Mouse (Mus musculus) hindbrain, postnatal 0 days (tissue): ENCODE measurements at regions not wholly inside any gene's neighbourhood (a gene's known extent, or its start where the extent isn't known, plus 50 kb on each side); places are given as distances from the start of the nearest gene placed in this dataset.
A peak's percentile ranks its signal among the peaks of the same experiment; 100 is the strongest.

Source experiments
- ATAC-seq: fragments of 200-750 bp; cut with Nextera tagmentation; 2 replicates; pipeline ENCODE4 v1.8.0; 2017; ENCODE audit warnings: mild to moderate bottlenecking, moderate TSS enrichment, moderate library complexity
- DNase-seq: peaks from one replicate; pipeline ENCODE4 v3.0.0-alpha.2; 2015; ENCODE audit warnings: low spot score
- H3K27ac ChIP-seq: fragments of 300-500 bp; sonication (generic); 2 replicates; pipeline ENCODE4 v1.5.1; 2014; ENCODE audit warnings: mild to moderate bottlenecking
- H3K27me3 ChIP-seq: fragments of 300-500 bp; sonication (generic); 2 replicates; pipeline ENCODE4 v1.6.1; 2014; ENCODE audit warnings: low read length, mixed read lengths; ENCODE audit not compliant: insufficient read depth
- H3K36me3 ChIP-seq: fragments of 300-500 bp; sonication (generic); 2 replicates; pipeline ENCODE4 v1.6.1; 2014; ENCODE audit warnings: low read length, mixed read lengths; ENCODE audit not compliant: insufficient read depth
- H3K4me1 ChIP-seq: fragments of 300-500 bp; sonication (generic); 2 replicates; pipeline ENCODE4 v1.6.1; 2014; ENCODE audit warnings: antibody characterized with exemption, low read length, mixed read lengths; ENCODE audit not compliant: insufficient read depth
- H3K4me2 ChIP-seq: fragments of 300-500 bp; sonication (generic); 2 replicates; pipeline ENCODE4 v1.6.1; 2014; ENCODE audit warnings: low read depth, mild to moderate bottlenecking, low read length, moderate library complexity, mixed read lengths
- H3K4me3 ChIP-seq: fragments of 300-500 bp; sonication (generic); 2 replicates; pipeline ENCODE4 v1.5.1; 2014; ENCODE audit warnings: low read length
- H3K9ac ChIP-seq: fragments of 300-500 bp; sonication (generic); replicated peaks from 2 replicates; pipeline ENCODE4 v1.6.1; 2014; ENCODE audit warnings: mild to moderate bottlenecking, low read length, moderate library complexity, mixed read lengths
- H3K9me3 ChIP-seq: fragments of 300-500 bp; sonication (generic); 2 replicates; pipeline ENCODE4 v1.6.1; 2016; ENCODE audit warnings: low read length, mixed read lengths
- CTCF ChIP-seq: IDR thresholded peaks from 2 replicates; pipeline ENCODE4 v1.5.1; 2016; ENCODE audit warnings: antibody characterized with exemption, control low read depth, low read depth
- WGBS: fragments of 180-500 bp; shearing (Covaris S2); extraction: QIAGEN DNeasy Blood & Tissue Kit; methylation state at CpG from one replicate; pipeline ENCODE4 v1.1.7; 2014; 5-methylcytosine and 5-hydroxymethylcytosine counted together

GRCm38 (mm10) chr10:99383028-99383427 is 120.0 kb downstream of the Dusp6 start:
- no peaks in the 10 kb centered on the region for H3K4me1 ChIP-seq
- H3K4me3 ChIP-seq: no peak overlapping the region
- H3K27me3 ChIP-seq: no peaks in the 10 kb centered on the region
- H3K36me3 ChIP-seq: no peaks in the 10 kb centered on the region
- no peak for TF ChIP-seq CTCF
- H3K9ac ChIP-seq: no peak overlapping the region
- WGBS: 41% methylated on average over 4 of the region's 4 CpGs
- no peaks in the 10 kb centered on the region for H3K9me3 ChIP-seq
- no peak overlapping the region for H3K27ac ChIP-seq
- ATAC-seq (peak; percentile 71), DNase-seq (peak; percentile 51)
- no peak overlapping the region for H3K4me2 ChIP-seq

GRCm38 (mm10) chr10:99384366-99384765 is 121.3 kb downstream of the Dusp6 start:
- WGBS: 83% methylated on average over 6 of the region's 6 CpGs
- ATAC-seq: no peak

DNA sequence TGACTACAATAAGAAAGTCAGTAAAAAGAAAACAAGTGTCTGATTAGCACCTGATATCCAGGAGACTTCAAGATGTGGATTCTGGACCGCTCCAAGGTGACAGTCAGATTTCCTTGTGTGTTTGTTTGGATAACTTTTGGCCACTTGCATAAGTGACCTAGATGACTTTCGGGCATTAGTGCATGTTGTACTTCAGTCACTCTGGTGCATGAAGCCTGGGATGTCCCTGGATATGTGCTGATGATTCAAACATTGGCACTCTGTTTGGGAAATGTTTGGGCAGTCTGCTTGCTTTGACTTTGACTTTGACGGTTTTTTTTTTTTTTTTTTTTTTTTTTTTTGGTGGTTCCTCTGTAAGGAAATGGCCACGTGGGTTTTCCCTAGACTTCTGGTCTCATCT is 121.8 kb downstream of the Dusp6 start:
- ATAC-seq (no peak), DNase-seq (no peak)
- no peak for TF ChIP-seq CTCF
- Histone ChIP-seq H3K4me3 (no peak overlapping the region), H3K9ac (no peak overlapping the region), H3K36me3 (no peaks in the 10 kb centered on the region), H3K27ac (no peak overlapping the region), H3K4me2 (no peak overlapping the region), H3K27me3 (no peaks in the 10 kb centered on the region), H3K9me3 (no peaks in the 10 kb centered on the region), H3K4me1 (no peaks in the 10 kb centered on the region)
- WGBS: 77% methylated on average over 4 of the region's 4 CpGs

More at GRCm38 (mm10) chr10:99384366-99384765, 121.3 kb downstream of the Dusp6 start:
- Histone ChIP-seq H3K9me3 (no peaks in the 10 kb centered on the region), H3K27ac (no peak overlapping the region), H3K4me1 (no peaks in the 10 kb centered on the region), H3K27me3 (no peaks in the 10 kb centered on the region), H3K4me2 (no peak overlapping the region), H3K36me3 (no peaks in the 10 kb centered on the region), H3K4me3 (no peak overlapping the region), H3K9ac (no peak overlapping the region)
- DNase-seq: no peak
- TF ChIP-seq CTCF: no peak

DNA sequence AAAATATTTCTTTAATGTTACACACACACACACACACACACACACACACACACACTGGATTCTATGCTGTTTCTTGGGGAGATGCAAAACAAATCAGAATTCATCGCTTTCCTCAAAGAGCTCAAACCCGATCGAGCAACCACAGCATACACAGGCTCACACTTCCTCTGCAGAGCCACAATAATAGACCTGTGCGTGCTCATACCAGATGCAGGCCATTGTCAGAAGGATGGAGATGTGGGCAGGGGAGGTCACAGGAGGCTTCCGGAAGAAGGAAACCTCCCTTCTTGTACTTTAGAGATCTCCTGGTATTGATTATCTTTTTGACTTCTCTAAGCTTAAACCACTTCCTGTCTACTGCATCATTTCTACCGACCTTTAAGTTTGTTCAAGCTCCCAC is 122.8 kb downstream of the Dusp6 start:
- WGBS: 89% methylated on average over 6 of the region's 6 CpGs
- Histone ChIP-seq H3K4me3 (no peak overlapping the region), H3K4me1 (no peaks in the 10 kb centered on the region), H3K4me2 (no peak overlapping the region), H3K36me3 (no peaks in the 10 kb centered on the region), H3K9ac (no peak overlapping the region), H3K27me3 (no peaks in the 10 kb centered on the region), H3K9me3 (no peaks in the 10 kb centered on the region), H3K27ac (no peak overlapping the region)
- TF ChIP-seq CTCF: no peak
- no peak for ATAC-seq
- no peak for DNase-seq

- H3K4me3 ChIP-seq: no peak overlapping the region
- no peaks in the 10 kb centered on the region for H3K9me3 ChIP-seq
- H3K4me2 ChIP-seq: no peak overlapping the region
- no peak overlapping the region for H3K9ac ChIP-seq
- H3K27ac ChIP-seq: no peak overlapping the region
- no peaks in the 10 kb centered on the region for H3K27me3 ChIP-seq
- H3K4me1 ChIP-seq: no peaks in the 10 kb centered on the region
- ATAC-seq (no peak), DNase-seq (no peak)
- WGBS: 89% methylated on average over 7 of the region's 7 CpGs
- TF ChIP-seq CTCF: no peak
- H3K36me3 ChIP-seq: no peaks in the 10 kb centered on the region
Measured at GRCm38 (mm10) chr10:99388526-99388925, 125.5 kb downstream of the Dusp6 start.

GRCm38 (mm10) chr10:99388986-99389385 is 126.0 kb downstream of the Dusp6 start:
- H3K4me2 ChIP-seq: no peak overlapping the region
- H3K36me3 ChIP-seq: no peaks in the 10 kb centered on the region
- WGBS: 74% methylated on average over 8 of the region's 8 CpGs
- no peak overlapping the region for H3K4me3 ChIP-seq
- H3K27ac ChIP-seq: no peak overlapping the region
- DNase-seq (no peak), ATAC-seq (no peak)
- H3K27me3 ChIP-seq: no peaks in the 10 kb centered on the region
- H3K9me3 ChIP-seq: no peaks in the 10 kb centered on the region
- H3K9ac ChIP-seq: no peak overlapping the region
- TF ChIP-seq CTCF: no peak
- H3K4me1 ChIP-seq: no peaks in the 10 kb centered on the region

GRCm38 (mm10) chr10:99390609-99391183 is 127.7 kb downstream of the Dusp6 start:
- no peak overlapping the region for H3K4me2 ChIP-seq
- H3K4me3 ChIP-seq: no peak overlapping the region
- no peaks in the 10 kb centered on the region for H3K36me3 ChIP-seq
- ATAC-seq (no peak), DNase-seq (no peak)
- no peaks in the 10 kb centered on the region for H3K27me3 ChIP-seq
- H3K4me1 ChIP-seq: no peaks in the 10 kb centered on the region
- no peak for TF ChIP-seq CTCF
- WGBS: 64% methylated on average over 7 of the region's 7 CpGs
- no peaks in the 10 kb centered on the region for H3K9me3 ChIP-seq
- no peak overlapping the region for H3K9ac ChIP-seq
- H3K27ac ChIP-seq: no peak overlapping the region
